Mouse (Mus musculus): Measurements from ENCODE around the gene Clp1. TPM values are rescaled to one million over a fixed set of nuclear protein-coding genes. Genes with fewer than 3 reads are reported as not detected.

The Clp1 gene
- 13.2 and 13.6 TPM in 2 replicates for polyA plus RNA-seq (2015; fragmentation: Nextera tagmentation; extraction: Ambion mirVana)

DNA sequence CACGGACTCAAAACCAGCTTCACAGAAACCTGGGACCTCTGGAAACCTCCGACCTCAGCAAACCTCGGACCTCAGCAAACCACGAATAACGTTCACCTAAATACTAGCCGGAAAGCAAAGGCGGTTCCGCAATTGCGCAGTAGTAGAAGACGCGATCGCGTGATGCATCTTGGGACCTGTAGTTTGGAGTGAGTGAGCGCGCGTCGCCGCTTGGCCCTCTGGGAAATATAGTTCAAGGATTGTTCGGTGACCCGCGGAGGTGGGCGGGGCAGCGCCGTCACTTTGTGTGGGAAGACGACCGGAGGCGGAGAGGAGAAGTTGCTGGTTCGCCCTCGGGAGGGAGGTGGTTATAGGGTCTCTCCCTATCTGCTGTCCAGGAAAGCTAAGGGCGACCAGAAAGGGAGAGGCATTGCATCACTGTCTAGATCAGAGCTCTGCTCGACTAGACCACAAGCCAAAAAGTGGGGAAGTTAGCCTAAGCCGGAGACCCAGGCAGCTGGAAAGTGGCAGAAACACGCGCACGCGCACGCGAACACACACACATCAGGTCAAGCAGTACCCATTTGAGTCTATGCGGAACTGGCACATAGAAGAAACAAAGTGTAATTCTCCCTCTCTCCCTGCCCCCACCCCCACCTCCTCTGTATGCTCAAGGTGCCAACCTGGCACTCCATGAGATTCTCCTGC lies at the start of gene Clp1:
TSS of gene Clp1 (minus strand) at position 179 of the 687 bp plus-strand sequence.

GRCm38 (mm10) chr2:84775241-84775640 lies 48.1 kb upstream of the Clp1 start, which contains the start of gene Serping1:
Gene Serping1 (minus strand): TSS chr2:84775444.

GRCm38 (mm10) chr2:84743561-84743960 lies 16.4 kb upstream of the Clp1 start, which contains the start of gene Gm19426:
Gene Gm19426 (minus strand): TSS chr2:84743655.

GRCm38 (mm10) chr2:84733579-84734300 lies 6.6 kb upstream of the Clp1 start, which contains the start of gene Ypel4:
Gene Ypel4 (plus strand): TSS chr2:84734058.

DNA sequence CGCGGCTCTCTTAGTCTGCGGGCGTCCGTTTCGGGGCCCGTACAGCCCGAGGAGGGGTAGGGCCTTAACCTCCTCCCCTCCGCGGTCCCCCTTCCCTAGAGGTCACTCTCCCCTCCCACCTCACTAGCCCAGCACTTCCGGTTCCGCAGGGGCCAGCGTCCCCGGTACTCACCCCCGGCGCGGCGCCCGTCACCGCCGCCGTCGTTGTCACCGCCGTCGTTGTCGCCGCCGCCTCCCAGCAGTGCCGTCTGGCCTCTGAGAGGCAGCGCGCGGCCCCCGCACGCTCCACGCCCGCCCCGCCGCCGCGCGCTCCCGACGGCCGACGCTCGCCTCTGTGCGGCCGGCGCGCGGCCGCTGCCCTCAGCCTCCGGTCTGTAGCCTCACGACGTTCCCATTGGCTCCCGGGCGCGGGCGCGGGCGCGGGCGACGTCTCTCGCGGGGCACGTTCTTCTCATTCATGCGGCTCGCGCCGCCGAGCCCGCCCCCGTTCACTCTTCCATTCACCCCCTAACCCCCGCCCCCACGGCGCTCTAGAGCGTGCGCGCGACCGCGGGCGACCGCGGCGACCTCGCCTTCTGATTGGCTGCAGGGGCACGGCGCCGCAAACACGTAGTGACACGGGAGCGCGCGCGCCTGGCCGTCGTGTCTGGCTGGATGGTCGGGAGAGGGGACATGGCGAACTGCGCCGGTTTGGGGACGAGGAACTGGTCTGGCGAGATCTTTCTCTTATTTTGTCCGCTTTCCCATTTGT lies 12.2 kb downstream of the Clp1 start, which contains the start of gene Zdhhc5:
TSS of gene Zdhhc5 (minus strand) at position 370 of the 751 bp plus-strand sequence.

GRCm38 (mm10) chr2:84679016-84679415 lies 48.1 kb downstream of the Clp1 start, which contains the start of gene Tmx2:
Gene Tmx2 (minus strand): TSS chr2:84679140.

GRCm38 (mm10) chr2:84677968-84678880 lies 48.9 kb downstream of the Clp1 start, which contains the start of the genes Gm28635 and Med19:
Gene Gm28635 (minus strand): TSS chr2:84678041.
Gene Med19 (plus strand): TSS chr2:84678402.

MicroRNA genes within 50 kb of the gene (microRNA counts, 519-probe panel; counts per million panel counts)
- 5,290 counts per million, percentile 95 among the panel's probes with 10 or more counts for microRNA mmu-miR-130a

Small RNAs within 50 kb of the gene (microRNA-seq; reads per million reads assigned to microRNA genes)
- gene Mir130a, result 18,812 reads per million, percentile 97 among the genes with 10 or more reads in this experiment

Other genes starting within 250 kb of the Clp1 start
- 33.9 and 40.4 TPM in 2 replicates for gene Ctnnd1, start 76.6 kb downstream of the Clp1 start, polyA plus RNA-seq (2015; fragmentation: Nextera tagmentation; extraction: Ambion mirVana)
- gene Btbd18, start 68.3 kb downstream of the Clp1 start, polyA plus RNA-seq (2015; fragmentation: Nextera tagmentation; extraction: Ambion mirVana), result not detected in 2 replicates
- gene Selenoh, start 56.6 kb downstream of the Clp1 start, polyA plus RNA-seq (2015; fragmentation: Nextera tagmentation; extraction: Ambion mirVana), result 81.5 and 92.3 TPM in 2 replicates
- not detected in 2 replicates for gene Gm28635, start 49.3 kb downstream of the Clp1 start, polyA plus RNA-seq (2015; fragmentation: Nextera tagmentation; extraction: Ambion mirVana)
- gene Med19, start 48.9 kb downstream of the Clp1 start, polyA plus RNA-seq (2015; fragmentation: Nextera tagmentation; extraction: Ambion mirVana), result 14.9 and 19.1 TPM in 2 replicates
- gene Tmx2, start 48.2 kb downstream of the Clp1 start, polyA plus RNA-seq (2015; fragmentation: Nextera tagmentation; extraction: Ambion mirVana), result 53.1 and 59.6 TPM in 2 replicates
- gene Zdhhc5, start 12.2 kb downstream of the Clp1 start, polyA plus RNA-seq (2015; fragmentation: Nextera tagmentation; extraction: Ambion mirVana), result 20.5 and 26.0 TPM in 2 replicates
- 2.1 and 2.6 TPM in 2 replicates for gene Ypel4, start 6.7 kb upstream of the Clp1 start, polyA plus RNA-seq (2015; fragmentation: Nextera tagmentation; extraction: Ambion mirVana)
- gene Gm19426, start 16.3 kb upstream of the Clp1 start, polyA plus RNA-seq (2015; fragmentation: Nextera tagmentation; extraction: Ambion mirVana), result 3.4 and 4.7 TPM in 2 replicates
- gene Serping1, start 48.1 kb upstream of the Clp1 start, polyA plus RNA-seq (2015; fragmentation: Nextera tagmentation; extraction: Ambion mirVana), result 185 and 196 TPM in 2 replicates
- gene Ube2l6, start 71.5 kb upstream of the Clp1 start, polyA plus RNA-seq (2015; fragmentation: Nextera tagmentation; extraction: Ambion mirVana), result 53.1 and 85.5 TPM in 2 replicates
- gene Smtnl1, start 95.3 kb upstream of the Clp1 start, polyA plus RNA-seq (2015; fragmentation: Nextera tagmentation; extraction: Ambion mirVana), result 0.07 TPM in 1 of 2 replicates, not detected in the other
- 29.6 and 39.4 TPM in 2 replicates for gene Timm10, start 99.6 kb upstream of the Clp1 start, polyA plus RNA-seq (2015; fragmentation: Nextera tagmentation; extraction: Ambion mirVana)
- 8.9 and 9.0 TPM in 2 replicates for gene Slc43a1, start 111.5 kb upstream of the Clp1 start, polyA plus RNA-seq (2015; fragmentation: Nextera tagmentation; extraction: Ambion mirVana)
- gene Rtn4rl2, start 159.4 kb upstream of the Clp1 start, polyA plus RNA-seq (2015; fragmentation: Nextera tagmentation; extraction: Ambion mirVana), result 0.96 and 1.2 TPM in 2 replicates
- 32.2 and 39.3 TPM in 2 replicates for gene Slc43a3, start 209.2 kb upstream of the Clp1 start, polyA plus RNA-seq (2015; fragmentation: Nextera tagmentation; extraction: Ambion mirVana)

All from urinary bladder, postnatal 0 days (tissue).